In the genomic region with DNA sequence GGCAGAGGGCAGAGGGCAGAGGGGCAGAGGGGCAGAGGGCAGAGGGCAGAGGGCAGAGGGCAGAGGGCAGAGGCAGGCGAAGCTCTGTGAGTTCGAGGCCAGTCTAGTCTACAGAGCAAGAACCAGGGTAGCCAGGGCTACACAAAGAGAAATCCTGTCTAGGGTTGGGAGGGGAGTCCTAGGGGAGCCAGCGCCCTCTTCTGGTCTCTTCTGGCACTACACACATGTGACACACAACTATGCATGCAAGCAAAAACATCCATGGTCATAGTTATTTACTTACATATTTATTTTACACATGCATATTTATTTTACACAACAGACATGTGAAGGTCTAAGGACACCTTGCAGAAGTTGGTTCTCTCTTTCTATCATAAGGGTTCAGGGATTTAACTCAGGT, we compare ENCODE assay signal across 17 mouse cellular contexts. TPM values are rescaled to one million over a fixed set of nuclear protein-coding genes. Genes with fewer than 3 reads are reported as not detected.
DNase-seq lines count a peak whose midpoint lies in the region; ATAC-seq and TF ChIP-seq lines count a peak whose summit lies in the region.
"Had no signal": no experiment of that assay in that cellular context is flagged by ENCODE, and none has a peak within 500 bp of the region (broad histone marks: within the 10 kb centered on the region; RNA-seq: fewer than 3 reads in every experiment).

No protein-coding gene starts in this region.

- H3K9ac ChIP-seq in kidney, embryonic 16.5 days (replicated peaks; ENCODE audit: low read length), result no peak overlapping the region
- no peak overlapping the region for H3K9ac ChIP-seq in neural tube, embryonic 11.5 days (ENCODE audit: low read length)
- H3K9ac ChIP-seq in neural tube, embryonic 15.5 days (replicated peaks), result no peak overlapping the region
- H3K9ac ChIP-seq in MEL (ENCODE audit: control insufficient read depth, low read depth, low read length, poor library complexity, severe bottlenecking), result no peak overlapping the region
- H3K9ac ChIP-seq: limb, embryonic 13.5 days; midbrain, embryonic 15.5 days; neural tube, embryonic 12.5 days had no signal

- no peaks in the 10 kb centered on the region for H3K9me3 ChIP-seq in kidney, embryonic 16.5 days (ENCODE audit: low read length)
- 0 out of 2 replicates have a peak, but pooled peaks cover 2% of the 10 kb centered on the region for H3K9me3 ChIP-seq in neural tube, embryonic 11.5 days (ENCODE audit: control insufficient read depth, low read length)
- no peaks in the 10 kb centered on the region for H3K9me3 ChIP-seq in neural tube, embryonic 15.5 days (replicated peaks)
- no peaks in the 10 kb centered on the region for H3K9me3 ChIP-seq in MEL (replicated peaks; ENCODE audit: insufficient read depth, low read length)
- H3K9me3 ChIP-seq: limb, embryonic 13.5 days; midbrain, embryonic 15.5 days; neural tube, embryonic 12.5 days had no signal

- TF ChIP-seq CTCF in kidney, adult 2 months (conservative IDR thresholded peaks at IDR 0.05; ENCODE audit: insufficient read depth, insufficient read length, low read depth, low read length), result 0 out of 2 replicates have a peak, but pooled peaks have one; percentile 3
- TF ChIP-seq CTCF in MEL (IDR thresholded peaks at IDR 0.05 in 2 of 3, conservative IDR thresholded peaks at IDR 0.05 in 1 of 3; ENCODE audit: control insufficient read depth in 1 of 3, insufficient read depth in 1 of 3, low read depth in 2 of 3, low read length in 3 of 3, poor library complexity in 1 of 3, severe bottlenecking in 1 of 3), result peak; percentile 26 to 37 (median 37)

- no peak for TF ChIP-seq RAD21 in MEL (IDR thresholded peaks at IDR 0.05; ENCODE audit: low read depth, low read length)

- no peak overlapping the region for H3K4me3 ChIP-seq in kidney, adult 2 months (ENCODE audit: insufficient read depth, low read depth, low read length)
- no peak overlapping the region for H3K4me3 ChIP-seq in kidney, embryonic 16.5 days (ENCODE audit: low read length)
- H3K4me3 ChIP-seq in neural tube, embryonic 11.5 days (ENCODE audit: low read depth, low read length), result no peak overlapping the region
- no peak overlapping the region for H3K4me3 ChIP-seq in neural tube, embryonic 15.5 days (replicated peaks)
- H3K4me3 ChIP-seq in MEL (ENCODE audit: control insufficient read depth in 1 of 2, insufficient read depth in 1 of 2, low read depth in 2 of 2, low read length in 2 of 2), result no peak overlapping the region
- H3K4me3 ChIP-seq: limb, embryonic 13.5 days; midbrain, embryonic 15.5 days; neural tube, embryonic 12.5 days had no signal

- TF ChIP-seq EP300 in MEL (IDR thresholded peaks at IDR 0.05; ENCODE audit: low read depth in 1 of 2, low read length in 2 of 2), result no peak

- H3K27ac ChIP-seq in kidney, adult 2 months (ENCODE audit: insufficient read depth, low read depth, low read length), result no peak overlapping the region
- H3K27ac ChIP-seq in kidney, embryonic 16.5 days (ENCODE audit: low read length), result no peak overlapping the region
- peak overlapping the region; percentile 82; the same call in 1 of the 2 replicates for H3K27ac ChIP-seq in neural tube, embryonic 11.5 days (ENCODE audit: low read depth, low read length)
- H3K27ac ChIP-seq in neural tube, embryonic 15.5 days (replicated peaks), result no peak overlapping the region
- H3K27ac ChIP-seq in MEL (ENCODE audit: control insufficient read depth, low read depth, low read length), result no peak overlapping the region

- ATAC-seq in kidney, embryonic 16.5 days (ENCODE audit: low FRiP score, low TSS enrichment), result no peak
- no peak for ATAC-seq in neural tube, embryonic 11.5 days (ENCODE audit: insufficient read depth, low FRiP score, low TSS enrichment)
- no peak for ATAC-seq in neural tube, embryonic 15.5 days (ENCODE audit: low FRiP score)
- ATAC-seq: forebrain, embryonic 16.5 days; midbrain, embryonic 15.5 days had no signal

- H3K79me2 ChIP-seq in MEL (ENCODE audit: control insufficient read depth, insufficient read depth, low read length, poor library complexity), result no peaks in the 10 kb centered on the region

- H3K27me3 ChIP-seq in kidney, adult 2 months (replicated peaks; ENCODE audit: control insufficient read depth, insufficient read depth, low read length), result no peaks in the 10 kb centered on the region
- no peaks in the 10 kb centered on the region for H3K27me3 ChIP-seq in kidney, embryonic 16.5 days (ENCODE audit: insufficient read depth, low read length)
- no peaks in the 10 kb centered on the region for H3K27me3 ChIP-seq in neural tube, embryonic 11.5 days (ENCODE audit: control insufficient read depth, insufficient read depth, low read length)
- H3K27me3 ChIP-seq in neural tube, embryonic 15.5 days (replicated peaks), result no peaks in the 10 kb centered on the region
- H3K27me3 ChIP-seq in MEL (ENCODE audit: control insufficient read depth in 1 of 2, insufficient read depth in 2 of 2, low read length in 2 of 2), result no peaks in the 10 kb centered on the region
- H3K27me3 ChIP-seq: limb, embryonic 13.5 days; midbrain, embryonic 15.5 days; neural tube, embryonic 12.5 days had no signal

- H3K4me1 ChIP-seq in kidney, adult 2 months (ENCODE audit: control insufficient read depth, insufficient read depth, low read length), result no peaks in the 10 kb centered on the region
- peaks cover 17% of the 10 kb centered on the region for H3K4me1 ChIP-seq in kidney, embryonic 16.5 days (ENCODE audit: insufficient read depth, low read length)
- peaks cover 16% of the 10 kb centered on the region for H3K4me1 ChIP-seq in neural tube, embryonic 11.5 days (ENCODE audit: control insufficient read depth, insufficient read depth, low read length)
- H3K4me1 ChIP-seq in neural tube, embryonic 15.5 days, result peaks cover 35% of the 10 kb centered on the region
- H3K4me1 ChIP-seq in MEL (ENCODE audit: control insufficient read depth in 1 of 2, insufficient read depth in 2 of 2, low read length in 2 of 2), result no peaks in the 10 kb centered on the region

- no peak for DNase-seq in kidney, adult 2 months
- no peak for DNase-seq in neural tube, embryonic 11.5 days (ENCODE audit: low spot score)
- no peak for DNase-seq in MEL (ENCODE audit: low read depth, low spot score)
- DNase-seq in induced T-regulatory cell, adult 2 months (ENCODE audit: low read depth), result peak; percentile 29
- DNase-seq in right cerebral cortex, adult 2 months (ENCODE audit: low spot score in 2 of 2), result no peak
- DNase-seq: adrenal gland, adult 8-10 months; cerebellum, adult 9-10 months; heart, postnatal 36 days; kidney, adult 11 months; lung, adult 2 months had no signal

- no peak for TF ChIP-seq POLR2A in kidney, adult 2 months (IDR thresholded peaks at IDR 0.05; ENCODE audit: low read depth, low read length)
- TF ChIP-seq POLR2A in MEL (IDR thresholded peaks at IDR 0.05; ENCODE audit: control insufficient read depth in 1 of 2, insufficient read depth in 1 of 2, low read depth in 1 of 2, low read length in 2 of 2, poor library complexity in 1 of 2), result no peak

- H3K4me2 ChIP-seq in kidney, embryonic 16.5 days (replicated peaks; ENCODE audit: low read depth, low read length), result no peak overlapping the region
- no peak overlapping the region for H3K4me2 ChIP-seq in neural tube, embryonic 11.5 days (ENCODE audit: low read depth)
- H3K4me2 ChIP-seq in neural tube, embryonic 15.5 days, result no peak overlapping the region
- H3K4me2 ChIP-seq: heart, embryonic 11.5 days; limb, embryonic 13.5 days; midbrain, embryonic 15.5 days; neural tube, embryonic 12.5 days had no signal

- no peaks in the 10 kb centered on the region for H3K36me3 ChIP-seq in kidney, adult 2 months (ENCODE audit: control insufficient read depth, insufficient read depth, low read length)
- peaks cover 4% of the 10 kb centered on the region; the same call in 1 of the 2 replicates for H3K36me3 ChIP-seq in kidney, embryonic 16.5 days (ENCODE audit: insufficient read depth, low read length)
- no peaks in the 10 kb centered on the region for H3K36me3 ChIP-seq in neural tube, embryonic 11.5 days (ENCODE audit: control insufficient read depth, insufficient read depth, low read length)
- no peaks in the 10 kb centered on the region for H3K36me3 ChIP-seq in neural tube, embryonic 15.5 days
- H3K36me3 ChIP-seq in MEL (ENCODE audit: control insufficient read depth in 1 of 2, insufficient read depth in 2 of 2, low read length in 2 of 2), result no peaks in the 10 kb centered on the region
- H3K36me3 ChIP-seq: midbrain, embryonic 15.5 days had no signal

- 95% methylated on average over 3 of the region's 3 CpGs for WGBS in kidney, adult 2 months
- WGBS in kidney, embryonic 16.5 days, result 92% methylated on average over 3 of the region's 3 CpGs
- WGBS in neural tube, embryonic 11.5 days, result 82% methylated on average over 3 of the region's 3 CpGs
- WGBS in neural tube, embryonic 15.5 days, result 92% methylated on average over 3 of the region's 3 CpGs

RNA-seq across cellular contexts. Expression of a gene that starts 5.5 kb away (rescaled TPM):
- 2.7 and 3.8 TPM in 2 replicates for polyA plus RNA-seq in kidney, adult 2 months (2012; rRNA removed)
- polyA plus RNA-seq in kidney, embryonic 16.5 days (2015; fragmentation: Nextera tagmentation; extraction: Ambion mirVana), result 6.8 and 8.0 TPM in 2 replicates
- 2.9 and 4.4 TPM in 2 replicates for polyA plus RNA-seq in neural tube, embryonic 11.5 days (2014; fragmentation: Nextera tagmentation; extraction: Ambion mirVana)
- polyA plus RNA-seq in neural tube, embryonic 15.5 days (2015; fragmentation: Nextera tagmentation; extraction: Ambion mirVana), result 7.8 and 9.6 TPM in 2 replicates
- total RNA-seq in MEL (2012; rRNA removed), result 0.07 and 0.15 TPM in 2 replicates
- polyA plus RNA-seq in MEL (2012; ENCODE audit: insufficient read depth in 1 of 2, insufficient read length in 2 of 2, low read depth in 1 of 2, low replicate concordance in 2 of 2, missing spikeins in 1 of 2), result under 1 TPM in 1 of 2 experiments, not detected in 1; 0.07 TPM

RNA-seq across cellular contexts. Expression of a gene that starts 12.4 kb away (rescaled TPM):
- 3.0 and 4.3 TPM in 2 replicates for polyA plus RNA-seq in kidney, adult 2 months (2012; rRNA removed)
- polyA plus RNA-seq in kidney, embryonic 16.5 days (2015; fragmentation: Nextera tagmentation; extraction: Ambion mirVana), result 0.60 and 0.92 TPM in 2 replicates
- polyA plus RNA-seq in neural tube, embryonic 11.5 days (2014; fragmentation: Nextera tagmentation; extraction: Ambion mirVana), result 0.18 and 0.36 TPM in 2 replicates
- 0.47 and 0.64 TPM in 2 replicates for polyA plus RNA-seq in neural tube, embryonic 15.5 days (2015; fragmentation: Nextera tagmentation; extraction: Ambion mirVana)
- total RNA-seq in MEL (2012; rRNA removed), result 0.10 and 0.12 TPM in 2 replicates
- polyA plus RNA-seq in MEL (2012; ENCODE audit: insufficient read depth in 1 of 2, insufficient read length in 2 of 2, low read depth in 1 of 2, low replicate concordance in 2 of 2, missing spikeins in 1 of 2), result under 1 TPM in 1 of 2 experiments, not detected in 1; 0.21 TPM

RNA-seq across cellular contexts. Expression of a gene that starts 40.0 kb away (rescaled TPM):
- polyA plus RNA-seq in kidney, adult 2 months (2012; rRNA removed), result 39.1 and 43.0 TPM in 2 replicates
- polyA plus RNA-seq in kidney, embryonic 16.5 days (2015; fragmentation: Nextera tagmentation; extraction: Ambion mirVana), result 6.6 and 6.7 TPM in 2 replicates
- 2.4 TPM in 2 replicates for polyA plus RNA-seq in neural tube, embryonic 11.5 days (2014; fragmentation: Nextera tagmentation; extraction: Ambion mirVana)
- polyA plus RNA-seq in neural tube, embryonic 15.5 days (2015; fragmentation: Nextera tagmentation; extraction: Ambion mirVana), result 2.6 and 3.0 TPM in 2 replicates
- total RNA-seq in MEL (2012; rRNA removed), result 0.92 and 2.1 TPM in 2 replicates
- polyA plus RNA-seq in MEL (2012; ENCODE audit: insufficient read depth in 1 of 2, insufficient read length in 2 of 2, low read depth in 1 of 2, low replicate concordance in 2 of 2, missing spikeins in 1 of 2), result 1 to 10 TPM in 1 of 2 experiments, not detected in 1; 4.5 TPM

RNA-seq across cellular contexts. Expression of a gene that starts 42.8 kb away (rescaled TPM):
- polyA plus RNA-seq in kidney, adult 2 months (2012; rRNA removed), result 4.8 and 6.0 TPM in 2 replicates
- polyA plus RNA-seq in kidney, embryonic 16.5 days (2015; fragmentation: Nextera tagmentation; extraction: Ambion mirVana), result 44.1 and 46.1 TPM in 2 replicates
- 32.0 and 37.6 TPM in 2 replicates for polyA plus RNA-seq in neural tube, embryonic 11.5 days (2014; fragmentation: Nextera tagmentation; extraction: Ambion mirVana)
- polyA plus RNA-seq in neural tube, embryonic 15.5 days (2015; fragmentation: Nextera tagmentation; extraction: Ambion mirVana), result 15.7 and 22.7 TPM in 2 replicates
- 43.2 and 58.1 TPM in 2 replicates for total RNA-seq in MEL (2012; rRNA removed)
- 10 to 100 TPM in 1 of 2 experiments, not detected in 1; 79.5 TPM for polyA plus RNA-seq in MEL (2012; ENCODE audit: insufficient read depth in 1 of 2, insufficient read length in 2 of 2, low read depth in 1 of 2, low replicate concordance in 2 of 2, missing spikeins in 1 of 2)
